Mouse (Mus musculus): ENCODE results near the gene Sgf29. TPM values are rescaled to one million over a fixed set of nuclear protein-coding genes. Genes with fewer than 3 reads are reported as not detected.

Gene Sgf29
- polyA plus RNA-seq, 1 experiment from 2014 or later, result 29.1 TPM

GRCm38 (mm10) chr7:126696886-126697285, 47.8 kb downstream of the Sgf29 start:
- peak overlapping the region; percentile 78 for H3K9ac ChIP-seq
- ATAC-seq (ENCODE audit: insufficient read depth), result no peak
- WGBS (ENCODE audit: insufficient replicate concordance), result 50% methylated on average over 3 of the region's 3 CpGs
- H3K36me3 ChIP-seq (replicated peaks), result peaks cover 45% of the 10 kb centered on the region
- H3K27ac ChIP-seq (replicated peaks), result no peak overlapping the region
- peak overlapping the region; percentile 92 for H3K4me2 ChIP-seq
- no peaks in the 10 kb centered on the region for H3K27me3 ChIP-seq
- peak overlapping the region; percentile 79 for H3K4me3 ChIP-seq (replicated peaks)
- no peaks in the 10 kb centered on the region for H3K9me3 ChIP-seq (replicated peaks)
- H3K4me1 ChIP-seq (replicated peaks), result peaks cover 64% of the 10 kb centered on the region

- peaks cover 37% of the 10 kb centered on the region for H3K36me3 ChIP-seq (replicated peaks)
- ATAC-seq (ENCODE audit: insufficient read depth), result no peak
- no peaks in the 10 kb centered on the region for H3K9me3 ChIP-seq (replicated peaks)
- peaks cover 61% of the 10 kb centered on the region for H3K4me1 ChIP-seq (replicated peaks)
- no peak overlapping the region for H3K4me2 ChIP-seq
- 77% methylated on average over 8 of the region's 8 CpGs for WGBS (ENCODE audit: insufficient replicate concordance)
- peaks cover 5% of the 10 kb centered on the region for H3K27me3 ChIP-seq
- H3K9ac ChIP-seq, result no peak overlapping the region
- no peak overlapping the region for H3K27ac ChIP-seq (replicated peaks)
- H3K4me3 ChIP-seq (replicated peaks), result no peak overlapping the region
Observed at GRCm38 (mm10) chr7:126697838-126698237, 48.7 kb downstream of the Sgf29 start.

- 72% methylated on average over 25 of the region's 25 CpGs for WGBS (ENCODE audit: insufficient replicate concordance)
- Histone ChIP-seq H3K4me2 (peak overlapping the region; percentile 54), H3K27ac (replicated peaks) (no peak overlapping the region), H3K9ac (no peak overlapping the region), H3K36me3 (replicated peaks) (peaks cover 37% of the 10 kb centered on the region), H3K4me1 (replicated peaks) (peaks cover 61% of the 10 kb centered on the region), H3K9me3 (replicated peaks) (no peaks in the 10 kb centered on the region), H3K27me3 (peaks cover 30% of the 10 kb centered on the region), H3K4me3 (replicated peaks) (0 out of 2 replicates have a peak overlapping the region, but pooled peaks have one; percentile 56)
- ATAC-seq (ENCODE audit: insufficient read depth), result no peak
Observed at GRCm38 (mm10) chr7:126700063-126701015, 51.2 kb downstream of the Sgf29 start.

- Histone ChIP-seq H3K27ac (replicated peaks) (no peak overlapping the region), H3K4me2 (peak overlapping the region; percentile 54), H3K36me3 (replicated peaks) (peaks cover 37% of the 10 kb centered on the region), H3K4me3 (replicated peaks) (peak overlapping the region; percentile 56), H3K27me3 (peaks cover 37% of the 10 kb centered on the region), H3K4me1 (replicated peaks) (peaks cover 61% of the 10 kb centered on the region), H3K9ac (no peak overlapping the region), H3K9me3 (replicated peaks) (no peaks in the 10 kb centered on the region)
- peak; percentile 42 for ATAC-seq (ENCODE audit: insufficient read depth)
- under 1% methylated on average over 11 of the region's 11 CpGs for WGBS (ENCODE audit: insufficient replicate concordance)
Observed at GRCm38 (mm10) chr7:126701070-126701469, 52.0 kb downstream of the Sgf29 start.

- peaks cover 37% of the 10 kb centered on the region for H3K27me3 ChIP-seq
- H3K4me2 ChIP-seq, result peak overlapping the region; percentile 54
- peaks cover 34% of the 10 kb centered on the region for H3K36me3 ChIP-seq (replicated peaks)
- peak overlapping the region; percentile 55; the same call in 1 of the 2 replicates for H3K27ac ChIP-seq (replicated peaks)
- H3K9ac ChIP-seq, result no peak overlapping the region
- H3K4me3 ChIP-seq (replicated peaks), result peak overlapping the region; percentile 56
- no peak for ATAC-seq (ENCODE audit: insufficient read depth)
- no peaks in the 10 kb centered on the region for H3K9me3 ChIP-seq (replicated peaks)
- peaks cover 54% of the 10 kb centered on the region for H3K4me1 ChIP-seq (replicated peaks)
- WGBS (ENCODE audit: insufficient replicate concordance), result 48% methylated on average over 24 of the region's 24 CpGs
Observed at GRCm38 (mm10) chr7:126701559-126702357, 52.6 kb downstream of the Sgf29 start.

- no peak overlapping the region for H3K9ac ChIP-seq
- WGBS (ENCODE audit: insufficient replicate concordance), result 26% methylated on average over 6 of the region's 6 CpGs
- H3K27ac ChIP-seq (replicated peaks), result peak overlapping the region; percentile 78
- H3K36me3 ChIP-seq (replicated peaks), result peaks cover 33% of the 10 kb centered on the region
- ATAC-seq (ENCODE audit: insufficient read depth), result no peak
- peaks cover 37% of the 10 kb centered on the region for H3K27me3 ChIP-seq
- peak overlapping the region; percentile 54 for H3K4me2 ChIP-seq
- H3K4me3 ChIP-seq (replicated peaks), result peak overlapping the region; percentile 56
- no peaks in the 10 kb centered on the region for H3K9me3 ChIP-seq (replicated peaks)
- peaks cover 50% of the 10 kb centered on the region for H3K4me1 ChIP-seq (replicated peaks)
Observed at GRCm38 (mm10) chr7:126702358-126702757, 53.2 kb downstream of the Sgf29 start.

- Histone ChIP-seq H3K36me3 (replicated peaks) (peaks cover 25% of the 10 kb centered on the region), H3K4me3 (replicated peaks) (peak overlapping the region; percentile 56), H3K9me3 (replicated peaks) (no peaks in the 10 kb centered on the region), H3K27ac (replicated peaks) (peak overlapping the region; percentile 78), H3K9ac (0 out of 2 replicates have a peak overlapping the region, but pooled peaks have one; percentile 2), H3K4me1 (replicated peaks) (peaks cover 46% of the 10 kb centered on the region), H3K4me2 (peak overlapping the region; percentile 32), H3K27me3 (peaks cover 37% of the 10 kb centered on the region)
- WGBS (ENCODE audit: insufficient replicate concordance), result 40% methylated on average over 12 of the region's 12 CpGs
- no peak for ATAC-seq (ENCODE audit: insufficient read depth)
Observed at GRCm38 (mm10) chr7:126702861-126703756, 54.0 kb downstream of the Sgf29 start.

- Histone ChIP-seq H3K9me3 (replicated peaks) (no peaks in the 10 kb centered on the region), H3K9ac (peak overlapping the region; percentile 2; the same call in 1 of the 2 replicates), H3K27ac (replicated peaks) (peak overlapping the region; percentile 78), H3K4me2 (peak overlapping the region; percentile 68), H3K36me3 (replicated peaks) (peaks cover 23% of the 10 kb centered on the region), H3K27me3 (peaks cover 37% of the 10 kb centered on the region), H3K4me1 (replicated peaks) (peaks cover 46% of the 10 kb centered on the region), H3K4me3 (replicated peaks) (peak overlapping the region; percentile 56)
- no peak for ATAC-seq (ENCODE audit: insufficient read depth)
- WGBS (ENCODE audit: insufficient replicate concordance), result 7% methylated on average over 7 of the region's 7 CpGs
Observed at GRCm38 (mm10) chr7:126703757-126704077, 54.6 kb downstream of the Sgf29 start.

- peak overlapping the region; percentile 68 for H3K4me2 ChIP-seq
- H3K4me1 ChIP-seq (replicated peaks), result peaks cover 42% of the 10 kb centered on the region
- H3K36me3 ChIP-seq (replicated peaks), result peaks cover 16% of the 10 kb centered on the region
- H3K9ac ChIP-seq, result peak overlapping the region; percentile 30; the same call in 1 of the 2 replicates
- ATAC-seq (ENCODE audit: insufficient read depth), result peak; percentile 39
- H3K4me3 ChIP-seq (replicated peaks), result peak overlapping the region; percentile 56
- H3K27ac ChIP-seq (replicated peaks), result peak overlapping the region; percentile 78
- H3K9me3 ChIP-seq (replicated peaks), result no peaks in the 10 kb centered on the region
- WGBS (ENCODE audit: insufficient replicate concordance), result 1% methylated on average over 39 of the region's 39 CpGs
- peaks cover 37% of the 10 kb centered on the region for H3K27me3 ChIP-seq
Observed at GRCm38 (mm10) chr7:126704121-126704980, 55.2 kb downstream of the Sgf29 start.

Data from liver, embryonic 15.5 days (tissue).